Mouse (Mus musculus): ENCODE data around the gene Gtf2h5. TPM values are rescaled to one million over a fixed set of nuclear protein-coding genes. Genes with fewer than 3 reads are reported as not detected.

The Gtf2h5 gene
- polyA plus RNA-seq, 1 experiment from 2014 or later = 149 TPM

DNA sequence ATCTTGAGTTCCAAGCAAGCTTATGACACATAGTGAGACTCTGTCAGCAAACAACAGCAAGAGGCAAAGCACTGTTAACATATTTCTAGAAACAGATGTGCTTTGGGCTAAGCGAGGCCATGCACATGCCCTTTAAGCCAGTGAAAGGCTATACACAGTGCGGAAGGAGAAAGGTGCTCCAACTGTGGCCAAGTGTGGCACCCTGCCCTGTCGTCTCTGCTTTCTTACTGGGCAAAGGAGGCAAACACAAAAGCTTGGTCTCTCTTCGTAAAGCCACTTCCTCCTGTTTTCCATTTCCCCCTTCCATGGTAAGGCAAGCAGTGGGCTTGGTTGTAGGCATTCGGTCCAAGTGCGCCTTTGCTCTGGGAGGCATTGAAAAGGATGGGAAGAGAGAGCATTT lies 24.0 kb downstream of the Gtf2h5 start:
- H3K27me3 ChIP-seq (ENCODE audit: control insufficient read depth, insufficient read depth, low read length) = no peaks in the 10 kb centered on the region
- no peak overlapping the region for H3K4me2 ChIP-seq (ENCODE audit: low read depth, low read length)
- H3K27ac ChIP-seq (ENCODE audit: low read length) = no peak overlapping the region
- no peak overlapping the region for H3K4me3 ChIP-seq (replicated peaks; ENCODE audit: low read length)
- H3K9ac ChIP-seq (ENCODE audit: low read length) = no peak overlapping the region
- 78% methylated on average over 6 of the region's 6 CpGs for WGBS
- no peaks in the 10 kb centered on the region for H3K36me3 ChIP-seq (ENCODE audit: control insufficient read depth, insufficient read depth, low read length)
- no peaks in the 10 kb centered on the region for H3K9me3 ChIP-seq (replicated peaks; ENCODE audit: control insufficient read depth, low read length)
- peaks cover 6% of the 10 kb centered on the region for H3K4me1 ChIP-seq (ENCODE audit: control insufficient read depth, insufficient read depth, low read length)
- no peak for ATAC-seq (ENCODE audit: insufficient read depth, low FRiP score)

DNA sequence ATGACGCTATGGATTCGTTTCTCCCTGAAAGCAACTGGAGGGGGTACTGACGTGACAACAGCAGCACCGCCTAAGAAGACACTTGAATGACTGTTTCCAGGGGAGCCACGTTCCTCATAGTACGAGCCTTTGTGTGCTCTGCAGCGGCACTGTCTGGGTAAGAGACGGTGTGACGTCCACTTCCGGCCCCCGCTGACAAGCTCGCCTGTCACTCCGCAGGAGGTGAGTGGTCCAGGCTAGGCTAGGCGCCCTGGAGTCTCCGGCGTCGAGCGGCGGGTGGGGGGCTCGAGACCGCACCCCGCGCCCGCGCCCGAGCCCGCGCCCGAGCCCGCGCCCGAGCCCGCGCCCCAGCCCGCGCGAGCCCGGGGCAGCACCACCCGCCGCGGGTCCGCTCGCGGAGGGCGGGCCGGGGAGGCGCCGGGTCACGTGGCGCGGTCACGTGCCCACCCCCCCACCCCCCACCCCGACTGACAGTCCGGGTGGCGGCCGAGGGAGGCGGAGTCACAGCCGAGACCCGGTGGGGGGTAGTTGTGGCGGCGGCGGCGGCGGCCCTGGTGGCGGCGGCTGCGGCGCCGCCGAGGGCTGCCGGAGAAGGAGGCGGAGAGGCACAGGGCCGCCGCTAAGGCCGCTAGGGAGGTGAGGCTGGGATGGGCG lies 26.9 kb downstream of the Gtf2h5 start, which contains the start of gene Tulp4:
Tulp4 (plus strand) TSS at position 77 of the 654 bp plus-strand sequence.
- ATAC-seq (ENCODE audit: insufficient read depth, low FRiP score) = peak; percentile 96
- Histone ChIP-seq H3K4me3 (replicated peaks; ENCODE audit: low read length) (peak within 1 kb of the TSS; percentile 95), H3K4me2 (ENCODE audit: low read depth, low read length) (peak within 1 kb of the TSS; percentile 66), H3K9ac (ENCODE audit: low read length) (peak within 1 kb of the TSS; percentile 98), H3K9me3 (replicated peaks; ENCODE audit: control insufficient read depth, low read length) (no peaks in the 10 kb centered on the region), H3K27ac (ENCODE audit: low read length) (peak within 1 kb of the TSS; percentile 95), H3K27me3 (ENCODE audit: control insufficient read depth, insufficient read depth, low read length) (no peaks in the 10 kb centered on the region), H3K36me3 (ENCODE audit: control insufficient read depth, insufficient read depth, low read length) (no peaks in the 10 kb centered on the region), H3K4me1 (ENCODE audit: control insufficient read depth, insufficient read depth, low read length) (peaks cover 13% of the 10 kb centered on the region)
- under 1% methylated on average over 44 of the region's 76 CpGs for WGBS

DNA sequence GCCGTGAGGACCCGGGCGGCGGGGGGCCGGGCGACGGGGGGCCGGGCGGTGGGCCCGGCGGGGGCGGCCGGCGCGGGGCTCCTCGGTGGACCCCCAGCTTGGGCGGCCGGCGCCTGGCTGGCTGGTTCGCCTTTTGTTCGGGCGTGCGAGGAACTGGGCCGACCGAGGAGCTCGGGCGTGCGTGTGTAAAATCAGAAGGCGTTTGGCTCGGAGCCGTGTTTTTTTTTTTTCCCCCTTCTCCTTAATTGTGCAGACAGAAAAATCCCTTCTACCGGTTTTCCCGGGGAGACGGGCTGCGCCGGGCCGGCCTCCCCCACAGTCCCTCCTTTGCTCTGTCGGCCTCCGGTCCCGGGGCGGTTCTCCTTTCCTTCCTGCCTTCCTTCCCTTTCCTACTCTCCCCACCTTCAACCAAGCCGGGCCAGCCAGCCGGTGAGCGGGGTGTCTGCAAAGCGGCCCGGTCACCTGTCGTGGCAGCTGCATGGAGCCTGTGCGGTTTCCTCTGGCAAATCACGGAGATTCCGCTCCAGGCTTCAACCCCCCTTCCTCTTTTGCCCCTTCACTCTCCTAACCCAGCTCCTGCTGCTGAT lies 27.5 kb downstream of the Gtf2h5 start:
- Histone ChIP-seq H3K4me2 (ENCODE audit: low read depth, low read length) (peak overlapping the region; percentile 66), H3K27me3 (ENCODE audit: control insufficient read depth, insufficient read depth, low read length) (no peaks in the 10 kb centered on the region)
- peak; percentile 48 for ATAC-seq (ENCODE audit: insufficient read depth, low FRiP score)

DNA sequence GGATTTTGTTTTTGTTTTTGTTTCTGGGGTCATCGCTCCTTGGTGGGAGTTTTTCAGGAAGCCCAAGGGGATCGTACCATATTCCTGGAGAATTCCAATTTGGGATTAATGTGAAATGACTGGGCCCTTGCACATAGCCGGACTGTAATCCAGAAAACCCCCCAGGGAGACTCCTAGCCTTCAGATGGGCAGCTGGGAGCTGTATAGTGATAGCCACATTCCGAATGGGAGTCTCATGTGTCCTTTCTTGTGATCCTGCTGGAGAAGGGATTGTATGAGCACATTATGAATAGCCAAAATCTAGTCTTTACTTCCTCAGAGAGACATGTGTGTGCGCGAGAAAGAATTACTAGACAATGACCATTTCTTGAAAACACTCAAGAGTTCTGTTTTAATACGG lies 28.6 kb downstream of the Gtf2h5 start:
- Histone ChIP-seq H3K9ac (ENCODE audit: low read length) (peak overlapping the region; percentile 98), H3K4me3 (replicated peaks; ENCODE audit: low read length) (peak overlapping the region; percentile 95), H3K9me3 (replicated peaks; ENCODE audit: control insufficient read depth, low read length) (no peaks in the 10 kb centered on the region), H3K4me2 (ENCODE audit: low read depth, low read length) (peak overlapping the region; percentile 66), H3K27ac (ENCODE audit: low read length) (0 out of 2 replicates have a peak overlapping the region, but pooled peaks have one; percentile 40), H3K27me3 (ENCODE audit: control insufficient read depth, insufficient read depth, low read length) (no peaks in the 10 kb centered on the region), H3K36me3 (ENCODE audit: control insufficient read depth, insufficient read depth, low read length) (no peaks in the 10 kb centered on the region), H3K4me1 (ENCODE audit: control insufficient read depth, insufficient read depth, low read length) (peaks cover 13% of the 10 kb centered on the region)
- no peak for ATAC-seq (ENCODE audit: insufficient read depth, low FRiP score)
- 51% methylated on average over 7 of the region's 7 CpGs for WGBS

More for the DNA sequence above, 27.5 kb downstream of the Gtf2h5 start:
- Histone ChIP-seq H3K4me3 (replicated peaks; ENCODE audit: low read length) (peak overlapping the region; percentile 95), H3K9ac (ENCODE audit: low read length) (peak overlapping the region; percentile 98), H3K9me3 (replicated peaks; ENCODE audit: control insufficient read depth, low read length) (no peaks in the 10 kb centered on the region), H3K36me3 (ENCODE audit: control insufficient read depth, insufficient read depth, low read length) (no peaks in the 10 kb centered on the region), H3K27ac (ENCODE audit: low read length) (peak overlapping the region; percentile 95), H3K4me1 (ENCODE audit: control insufficient read depth, insufficient read depth, low read length) (peaks cover 13% of the 10 kb centered on the region)
- WGBS = under 1% methylated on average over 48 of the region's 50 CpGs

DNA sequence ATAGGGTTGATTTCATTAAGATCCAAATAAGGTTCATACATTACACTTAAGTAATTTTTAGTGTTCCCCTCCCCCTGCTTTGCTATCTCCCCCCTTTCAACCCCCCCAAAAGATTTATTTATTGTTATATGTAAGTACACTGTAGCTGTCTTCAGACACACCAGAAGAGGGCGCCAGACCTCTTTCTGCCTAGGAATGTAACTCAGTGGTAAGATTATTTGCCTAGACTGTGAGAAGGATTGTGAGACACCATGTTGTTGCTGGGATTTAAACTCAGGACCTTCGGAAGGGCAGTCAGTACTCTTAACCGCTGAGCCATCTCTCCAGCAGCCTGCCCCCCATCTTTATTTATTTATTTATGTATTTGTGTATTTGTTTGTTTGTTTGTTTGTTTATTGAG lies 31.4 kb downstream of the Gtf2h5 start:
- Histone ChIP-seq H3K9ac (ENCODE audit: low read length) (no peak overlapping the region), H3K4me2 (ENCODE audit: low read depth, low read length) (no peak overlapping the region), H3K9me3 (replicated peaks; ENCODE audit: control insufficient read depth, low read length) (no peaks in the 10 kb centered on the region), H3K4me1 (ENCODE audit: control insufficient read depth, insufficient read depth, low read length) (peaks cover 13% of the 10 kb centered on the region), H3K27me3 (ENCODE audit: control insufficient read depth, insufficient read depth, low read length) (no peaks in the 10 kb centered on the region), H3K36me3 (ENCODE audit: control insufficient read depth, insufficient read depth, low read length) (no peaks in the 10 kb centered on the region), H3K27ac (ENCODE audit: low read length) (no peak overlapping the region), H3K4me3 (replicated peaks; ENCODE audit: low read length) (no peak overlapping the region)
- 77% methylated on average over 3 of the region's 3 CpGs for WGBS
- no peak for ATAC-seq (ENCODE audit: insufficient read depth, low FRiP score)

DNA sequence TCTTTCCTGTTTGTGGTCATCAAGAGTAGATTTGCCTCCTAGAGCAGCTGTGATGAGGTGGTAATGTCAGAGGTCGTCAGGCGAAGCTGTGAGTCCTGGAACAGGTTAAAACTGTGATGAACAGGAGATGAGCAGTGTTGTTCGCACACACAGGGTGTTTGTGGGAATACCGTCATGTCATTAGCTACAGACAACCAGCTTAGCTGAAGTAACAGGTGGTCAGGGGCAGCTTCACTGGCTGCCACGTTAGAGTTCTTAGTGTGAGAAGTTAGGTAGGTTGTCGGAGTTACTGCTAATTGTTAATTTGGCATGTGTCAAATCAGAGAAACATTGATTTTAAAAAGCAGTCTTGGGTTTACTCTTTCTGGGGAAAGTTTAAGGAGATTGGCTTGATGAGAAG lies 34.1 kb downstream of the Gtf2h5 start:
- no peaks in the 10 kb centered on the region for H3K9me3 ChIP-seq (replicated peaks; ENCODE audit: control insufficient read depth, low read length)
- H3K9ac ChIP-seq (ENCODE audit: low read length) = no peak overlapping the region
- ATAC-seq (ENCODE audit: insufficient read depth, low FRiP score) = no peak
- H3K27ac ChIP-seq (ENCODE audit: low read length) = no peak overlapping the region
- no peak overlapping the region for H3K4me2 ChIP-seq (ENCODE audit: low read depth, low read length)
- H3K36me3 ChIP-seq (ENCODE audit: control insufficient read depth, insufficient read depth, low read length) = no peaks in the 10 kb centered on the region
- no peaks in the 10 kb centered on the region for H3K27me3 ChIP-seq (ENCODE audit: control insufficient read depth, insufficient read depth, low read length)
- 78% methylated on average over 6 of the region's 6 CpGs for WGBS
- peaks cover 10% of the 10 kb centered on the region for H3K4me1 ChIP-seq (ENCODE audit: control insufficient read depth, insufficient read depth, low read length)
- H3K4me3 ChIP-seq (replicated peaks; ENCODE audit: low read length) = no peak overlapping the region

DNA sequence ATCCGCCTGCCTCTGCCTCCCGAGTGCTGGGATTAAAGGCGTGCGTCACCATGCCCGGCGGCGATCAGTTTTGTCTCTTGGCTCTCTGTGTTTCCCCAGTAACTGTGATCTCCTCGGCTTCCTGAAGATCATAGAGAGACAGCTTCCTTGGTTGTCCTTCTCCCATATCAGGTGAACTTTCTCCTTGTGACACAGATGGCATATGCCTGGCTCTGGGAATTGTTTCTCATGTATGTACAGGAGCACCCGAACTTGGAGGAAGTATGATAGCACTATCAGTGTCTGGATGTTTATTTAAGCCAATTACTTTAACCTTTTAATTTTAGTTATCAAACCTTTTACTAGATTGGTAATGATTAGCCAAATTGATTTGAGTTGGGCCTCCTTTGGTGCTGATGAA lies 35.5 kb downstream of the Gtf2h5 start:
- Histone ChIP-seq H3K27ac (ENCODE audit: low read length) (no peak overlapping the region), H3K36me3 (ENCODE audit: control insufficient read depth, insufficient read depth, low read length) (no peaks in the 10 kb centered on the region), H3K9ac (ENCODE audit: low read length) (no peak overlapping the region), H3K27me3 (ENCODE audit: control insufficient read depth, insufficient read depth, low read length) (no peaks in the 10 kb centered on the region), H3K4me3 (replicated peaks; ENCODE audit: low read length) (no peak overlapping the region), H3K4me2 (ENCODE audit: low read depth, low read length) (no peak overlapping the region), H3K9me3 (replicated peaks; ENCODE audit: control insufficient read depth, low read length) (no peaks in the 10 kb centered on the region), H3K4me1 (ENCODE audit: control insufficient read depth, insufficient read depth, low read length) (peaks cover 3% of the 10 kb centered on the region; the same call in 1 of the 2 replicates)
- WGBS = 90% methylated on average over 9 of the region's 9 CpGs
- no peak for ATAC-seq (ENCODE audit: insufficient read depth, low FRiP score)

DNA sequence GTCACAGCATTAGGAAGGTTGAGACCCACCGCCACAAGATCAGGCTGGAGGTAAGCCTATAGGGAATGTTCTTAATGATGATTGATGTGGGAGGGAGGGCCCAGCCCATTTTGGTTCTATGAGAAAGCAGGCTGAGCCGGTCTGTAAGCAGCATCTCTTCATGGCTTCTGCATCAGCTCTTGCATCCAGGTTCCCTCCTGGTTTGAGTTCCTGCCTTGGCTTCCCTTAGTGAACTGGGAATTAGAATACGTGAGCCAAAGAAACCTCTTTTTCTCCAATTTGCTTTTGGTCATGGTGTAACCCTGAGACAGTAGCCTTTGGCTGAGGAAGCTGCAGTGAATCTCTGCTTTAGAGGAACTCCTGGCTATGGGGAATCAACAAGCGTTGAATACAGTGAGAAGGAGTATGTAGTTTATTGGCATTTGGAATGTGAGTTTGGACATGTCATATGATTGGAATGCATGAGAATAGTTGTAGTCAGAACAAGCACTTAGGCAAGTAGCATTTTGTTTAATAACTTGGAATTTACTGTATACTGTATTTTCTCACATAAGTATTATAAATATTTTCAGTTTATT lies 37.7 kb downstream of the Gtf2h5 start:
- no peak overlapping the region for H3K27ac ChIP-seq (ENCODE audit: low read length)
- ATAC-seq (ENCODE audit: insufficient read depth, low FRiP score) = no peak
- WGBS = 63% methylated on average over 4 of the region's 4 CpGs

DNA sequence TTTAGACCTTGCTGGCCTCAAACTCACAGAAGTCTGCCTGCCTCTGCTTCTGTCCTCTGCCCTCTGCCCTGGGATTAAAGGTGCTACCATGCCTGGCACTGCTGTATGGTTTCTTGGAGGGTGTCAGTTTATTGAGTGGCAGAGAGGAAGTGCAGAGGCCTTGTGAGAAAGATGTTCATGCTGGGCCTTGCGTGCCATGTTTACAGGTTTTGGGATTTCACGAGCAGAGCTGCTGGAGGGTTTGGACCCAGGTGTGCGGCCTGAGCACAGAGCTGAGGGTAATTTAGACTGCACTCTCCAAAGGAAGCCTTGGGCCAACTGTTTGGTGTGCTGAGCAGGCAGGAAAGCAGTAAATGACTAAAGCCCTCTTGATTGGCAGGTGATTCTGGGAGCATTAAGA lies 38.3 kb downstream of the Gtf2h5 start:
- Histone ChIP-seq H3K4me1 (ENCODE audit: control insufficient read depth, insufficient read depth, low read length) (peaks cover 3% of the 10 kb centered on the region; the same call in 1 of the 2 replicates), H3K4me3 (replicated peaks; ENCODE audit: low read length) (no peak overlapping the region), H3K9ac (ENCODE audit: low read length) (no peak overlapping the region), H3K9me3 (replicated peaks; ENCODE audit: control insufficient read depth, low read length) (no peaks in the 10 kb centered on the region), H3K27ac (ENCODE audit: low read length) (no peak overlapping the region), H3K4me2 (ENCODE audit: low read depth, low read length) (no peak overlapping the region), H3K36me3 (ENCODE audit: control insufficient read depth, insufficient read depth, low read length) (peaks cover 9% of the 10 kb centered on the region; the same call in 1 of the 2 replicates), H3K27me3 (ENCODE audit: control insufficient read depth, insufficient read depth, low read length) (no peaks in the 10 kb centered on the region)
- no peak for ATAC-seq (ENCODE audit: insufficient read depth, low FRiP score)
- 82% methylated on average over 3 of the region's 3 CpGs for WGBS

More for the DNA sequence above, 37.7 kb downstream of the Gtf2h5 start:
- Histone ChIP-seq H3K9ac (ENCODE audit: low read length) (no peak overlapping the region), H3K4me1 (ENCODE audit: control insufficient read depth, insufficient read depth, low read length) (peaks cover 3% of the 10 kb centered on the region; the same call in 1 of the 2 replicates), H3K4me3 (replicated peaks; ENCODE audit: low read length) (no peak overlapping the region), H3K4me2 (ENCODE audit: low read depth, low read length) (no peak overlapping the region), H3K36me3 (ENCODE audit: control insufficient read depth, insufficient read depth, low read length) (peaks cover 3% of the 10 kb centered on the region; the same call in 1 of the 2 replicates), H3K9me3 (replicated peaks; ENCODE audit: control insufficient read depth, low read length) (no peaks in the 10 kb centered on the region), H3K27me3 (ENCODE audit: control insufficient read depth, insufficient read depth, low read length) (no peaks in the 10 kb centered on the region)
